In genomic region chr14:13960079-13960478, GRCm38 (mm10) we compare ENCODE assay signal across 8 mouse cellular contexts. TPM values are rescaled to one million over a fixed set of nuclear protein-coding genes. Genes with fewer than 3 reads are reported as not detected.
DNase-seq lines count a peak whose midpoint lies in the region; ATAC-seq and TF ChIP-seq lines count a peak whose summit lies in the region.

No protein-coding gene starts in this region.

- peak overlapping the region; percentile 98 for H3K9ac ChIP-seq in heart, embryonic 13.5 days

- DNase-seq in 416B (ENCODE audit: low read depth) (peak; percentile 67), G1E (ENCODE audit: low spot score) (peak; percentile 50)
- peak; percentile 31 to 47 for DNase-seq in cerebellum, postnatal 36 days
- DNase-seq in kidney, postnatal 14 days = peak; percentile 38
- DNase-seq in lung, postnatal 36 days = peak; percentile 47
- DNase-seq in right cerebral cortex, postnatal 4 days = peak; percentile 38
- DNase-seq in ovary, adult 18-20 months (ENCODE audit: low spot score) = no peak

- peak overlapping the region; percentile 86; the same call in 1 of the 2 replicates for H3K27ac ChIP-seq in heart, embryonic 13.5 days (replicated peaks)

- ATAC-seq in G1E (ENCODE audit: extremely low read depth, insufficient number of reproducible peaks, low FRiP score, poor library complexity, severe bottlenecking) = peak; percentile 60; the same call in 1 of the 2 replicates
- ATAC-seq in heart, embryonic 13.5 days (ENCODE audit: extremely low read depth, insufficient number of reproducible peaks, low FRiP score, low TSS enrichment) = no peak

- H3K27me3 ChIP-seq in G1E (ENCODE audit: insufficient read depth, low read length) = no peaks in the 10 kb centered on the region
- no peaks in the 10 kb centered on the region; the same call in none of the 2 replicates for H3K27me3 ChIP-seq in heart, embryonic 13.5 days (replicated peaks)

- peak overlapping the region; percentile 75 for H3K4me2 ChIP-seq in heart, embryonic 13.5 days

- peaks cover 25% of the 10 kb centered on the region for H3K4me1 ChIP-seq in G1E (ENCODE audit: insufficient read depth, low read depth, low read length)
- H3K4me1 ChIP-seq in heart, embryonic 13.5 days = peaks cover 25% of the 10 kb centered on the region

- WGBS in heart, embryonic 13.5 days = 3% methylated on average over 9 of the region's 9 CpGs

- H3K9me3 ChIP-seq in G1E (replicated peaks) = no peaks in the 10 kb centered on the region
- H3K9me3 ChIP-seq in heart, embryonic 13.5 days = no peaks in the 10 kb centered on the region

- no peak for TF ChIP-seq CTCF in G1E (IDR thresholded peaks at IDR 0.05; ENCODE audit: low read depth, low read length)

- H3K36me3 ChIP-seq in G1E (replicated peaks) = peaks cover 31% of the 10 kb centered on the region
- peaks cover 12% of the 10 kb centered on the region for H3K36me3 ChIP-seq in heart, embryonic 13.5 days

- peak overlapping the region; percentile 86 for H3K4me3 ChIP-seq in G1E (ENCODE audit: low read depth, low read length)
- peak overlapping the region; percentile 96 for H3K4me3 ChIP-seq in heart, embryonic 13.5 days

RNA-seq across cellular contexts. Expression of gene Atxn7, which starts 1.2 kb away (rescaled TPM):
- total RNA-seq in G1E (2014; fragmentation: Nextera tagmentation) = 16.5 and 26.2 TPM in 2 replicates
- total RNA-seq in G1E (2017) = 12.5 and 14.8 TPM in 2 replicates
- polyA plus RNA-seq in G1E (2012) = 11.0 and 11.4 TPM in 2 replicates
- 2.7 and 3.1 TPM in 2 replicates for polyA plus RNA-seq in heart, embryonic 13.5 days (2015; fragmentation: Nextera tagmentation; extraction: Ambion mirVana)

RNA-seq across cellular contexts. Expression of gene Thoc7, which starts 1.6 kb away (rescaled TPM):
- total RNA-seq in G1E (2014; fragmentation: Nextera tagmentation) (109 and 115 TPM in 2 replicates), G1E (2017) (228 and 232 TPM in 2 replicates)
- polyA plus RNA-seq in G1E (2012) = 21.1 and 21.4 TPM in 2 replicates
- 146 and 164 TPM in 2 replicates for polyA plus RNA-seq in heart, embryonic 13.5 days (2015; fragmentation: Nextera tagmentation; extraction: Ambion mirVana)

RNA-seq across cellular contexts. Expression of gene Gm281, which starts 45.8 kb away (rescaled TPM):
- total RNA-seq in G1E (2014; fragmentation: Nextera tagmentation) (not detected in 2 replicates), G1E (2017) (not detected in 2 replicates)
- polyA plus RNA-seq in G1E (2012) = not detected in 2 replicates
- polyA plus RNA-seq in heart, embryonic 13.5 days (2015; fragmentation: Nextera tagmentation; extraction: Ambion mirVana) = not detected in 2 replicates
